Mouse (Mus musculus) heart, postnatal 0 days (tissue): ENCODE data around the gene Togaram2. TPM values are rescaled to one million over a fixed set of nuclear protein-coding genes. Genes with fewer than 3 reads are reported as not detected.

Experiments
- ATAC-seq: fragments of 200-750 bp; cut with Nextera tagmentation; 2 replicates; pipeline ENCODE4 v1.8.0; 2017; ENCODE audit warnings: low read depth, moderate number of reproducible peaks, moderate library complexity; ENCODE audit not compliant: insufficient read depth
- DNase-seq: peaks from one replicate; pipeline ENCODE4 v3.0.0-alpha.2; 2016; ENCODE audit warnings: low spot score
- H3K27ac ChIP-seq: fragments of 300-500 bp; sonication (generic); 2 replicates; pipeline ENCODE4 v1.5.1; 2014; ENCODE audit warnings: low read depth, mild to moderate bottlenecking
- H3K27me3 ChIP-seq: fragments of 300-500 bp; sonication (generic); 2 replicates; pipeline ENCODE4 v1.6.1; 2014; ENCODE audit warnings: low read length, mixed read lengths; ENCODE audit not compliant: control insufficient read depth, insufficient read depth
- H3K36me3 ChIP-seq: fragments of 300-500 bp; sonication (generic); replicated peaks from 2 replicates; pipeline ENCODE4 v1.6.1; 2014; ENCODE audit warnings: low read length, mixed read lengths; ENCODE audit not compliant: control insufficient read depth, insufficient read depth
- H3K4me1 ChIP-seq: fragments of 300-500 bp; sonication (generic); 2 replicates; pipeline ENCODE4 v1.6.1; 2014; ENCODE audit warnings: antibody characterized with exemption; ENCODE audit not compliant: control insufficient read depth, insufficient read depth
- H3K4me2 ChIP-seq: fragments of 300-500 bp; sonication (generic); 2 replicates; pipeline ENCODE4 v1.6.1; 2014; ENCODE audit warnings: low read depth, mild to moderate bottlenecking, low read length, moderate library complexity
- H3K4me3 ChIP-seq: fragments of 300-500 bp; sonication (generic); 2 replicates; pipeline ENCODE4 v1.5.1; 2014; ENCODE audit warnings: low read depth, low read length
- H3K9ac ChIP-seq: fragments of 300-500 bp; sonication (generic); replicated peaks from 2 replicates; pipeline ENCODE4 v1.6.1; 2014; ENCODE audit warnings: low read depth, low read length, mixed read lengths
- H3K9me3 ChIP-seq: fragments of 300-500 bp; sonication (generic); replicated peaks from 2 replicates; pipeline ENCODE4 v1.6.1; 2016; ENCODE audit warnings: low read length; ENCODE audit not compliant: control insufficient read depth
- CTCF ChIP-seq: IDR thresholded peaks from 2 replicates; pipeline ENCODE4 v1.5.1; 2016; ENCODE audit warnings: antibody characterized with exemption, control low read depth, low read depth
- EP300 ChIP-seq: IDR thresholded peaks from 2 replicates; pipeline ENCODE4 v1.6.1; 2016; ENCODE audit warnings: antibody characterized with exemption, low read depth
- WGBS: fragments of 180-500 bp; shearing (Covaris S2); extraction: QIAGEN DNeasy Blood & Tissue Kit; methylation state at CpG from one replicate; pipeline ENCODE4 v1.1.7; 2014; 5-methylcytosine and 5-hydroxymethylcytosine counted together
- polyA plus RNA-seq: library from polyadenylated mRNA; unstranded; fragments of >200 nt; fragmentation: Nextera tagmentation; extraction: Ambion mirVana; gene quantifications from 2 replicates; pipeline ENCODE4 v1.2.1, GENCODE M21; 2015
- total RNA-seq: library from RNA; depleted of rRNA; stranded (reverse); fragments of >200 nt; gene quantifications from 2 replicates; pipeline ENCODE4 v1.2.3, GENCODE M21; 2014; ENCODE audit warnings: low replicate concordance; rRNA removed

Togaram2 gene
- total and polyA plus RNA-seq, 2 experiments from 2014 or later: 0.46 to 1.1 TPM

DNA sequence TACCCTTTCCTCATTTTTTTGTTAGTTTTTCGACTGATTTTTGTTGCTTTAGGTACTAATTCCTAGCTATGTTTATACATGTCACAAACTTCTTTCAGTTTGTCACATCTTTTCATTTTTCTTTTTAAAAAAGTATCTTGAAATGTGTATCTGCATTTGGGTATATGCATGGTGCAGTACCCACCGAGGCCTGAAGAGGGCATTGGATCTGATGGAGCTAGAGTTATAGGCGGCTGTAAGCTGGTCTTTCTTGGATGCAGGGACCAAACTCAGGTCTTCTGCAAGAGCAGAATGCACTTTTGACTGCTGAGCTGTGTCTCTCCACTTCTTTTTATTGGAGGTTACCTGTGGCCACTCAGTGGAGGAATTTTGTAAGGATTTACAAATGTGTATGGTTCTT, 105.6 kb downstream of the Togaram2 start:
- Histone ChIP-seq H3K9me3 (0 out of 2 replicates have a peak, but pooled peaks cover 5% of the 10 kb centered on the region), H3K4me2 (no peak overlapping the region), H3K4me3 (no peak overlapping the region), H3K27me3 (no peaks in the 10 kb centered on the region; the same call in 1 of the 2 replicates), H3K27ac (no peak overlapping the region), H3K36me3 (no peaks in the 10 kb centered on the region), H3K9ac (no peak overlapping the region), H3K4me1 (no peaks in the 10 kb centered on the region)
- DNase-seq: no peak
- WGBS: 74% methylated on average over 3 of the region's 3 CpGs
- TF ChIP-seq EP300 (no peak), CTCF (no peak)
- ATAC-seq: no peak

Other genes with a start within 250 kb of the Togaram2 start
- 0.69 and 5.1 TPM in 2 replicates for gene Gm4707, start 213.3 kb upstream of the Togaram2 start, total RNA-seq
- 0.90 and 1.5 TPM in 2 replicates for gene Gm4707, start 213.3 kb upstream of the Togaram2 start, polyA plus RNA-seq
- gene Smchd1, start 197.9 kb upstream of the Togaram2 start, total RNA-seq: 16.1 and 40.9 TPM in 2 replicates
- gene Smchd1, start 197.9 kb upstream of the Togaram2 start, polyA plus RNA-seq: 18.6 and 18.7 TPM in 2 replicates
- gene Ndc80, start 146.4 kb upstream of the Togaram2 start, total RNA-seq: 6.4 and 8.3 TPM in 2 replicates
- 9.9 and 11.6 TPM in 2 replicates for gene Ndc80, start 146.4 kb upstream of the Togaram2 start, polyA plus RNA-seq
- not detected in 2 replicates for gene Spdya, start 121.2 kb upstream of the Togaram2 start, total RNA-seq
- 0.27 and 0.32 TPM in 2 replicates for gene Spdya, start 121.2 kb upstream of the Togaram2 start, polyA plus RNA-seq
- gene Wdr43, start 57.4 kb upstream of the Togaram2 start, total RNA-seq: 14.4 and 28.2 TPM in 2 replicates
- gene Wdr43, start 57.4 kb upstream of the Togaram2 start, polyA plus RNA-seq: 19.6 and 22.5 TPM in 2 replicates
- gene Pcare, start 79.6 kb downstream of the Togaram2 start, total RNA-seq: not detected in 2 replicates
- gene Pcare, start 79.6 kb downstream of the Togaram2 start, polyA plus RNA-seq: 0.03 TPM in 1 of 2 replicates, not detected in the other
- 34.3 and 49.9 TPM in 2 replicates for gene Clip4, start 95.2 kb downstream of the Togaram2 start, total RNA-seq
- gene Clip4, start 95.2 kb downstream of the Togaram2 start, polyA plus RNA-seq: 43.4 and 51.2 TPM in 2 replicates